Mouse (Mus musculus) neural tube, embryonic 12.5 days (tissue): Measurements from ENCODE around the gene Vmn1r50. TPM values are rescaled to one million over a fixed set of nuclear protein-coding genes. Genes with fewer than 3 reads are reported as not detected.
"Not testable (repeated sequence)": the region's sequence is repeated elsewhere in the genome, so short reads cannot be mapped to it uniquely, and the experiment has no call there.

Source experiments
- ATAC-seq: fragments of 200-750 bp; cut with Nextera tagmentation; 2 replicates; pipeline ENCODE4 v1.8.0; 2017; ENCODE audit warnings: low read depth, mild to moderate bottlenecking, moderate TSS enrichment, moderate library complexity; ENCODE audit not compliant: low FRiP score
- H3K27ac ChIP-seq: fragments of 300-500 bp; sonication (generic); 2 replicates; pipeline ENCODE4 v1.5.1; 2016
- H3K27me3 ChIP-seq: fragments of 300-500 bp; sonication (generic); replicated peaks from 2 replicates; pipeline ENCODE4 v1.6.1; 2016; ENCODE audit warnings: mild to moderate bottlenecking
- H3K36me3 ChIP-seq: fragments of 300-500 bp; sonication (generic); 2 replicates; pipeline ENCODE4 v1.6.1; 2016; ENCODE audit warnings: mild to moderate bottlenecking
- H3K4me1 ChIP-seq: fragments of 300-500 bp; sonication (generic); 2 replicates; pipeline ENCODE4 v1.6.1; 2016
- H3K4me2 ChIP-seq: fragments of 300-500 bp; sonication (generic); replicated peaks from 2 replicates; pipeline ENCODE4 v1.6.1; 2016; ENCODE audit warnings: mild to moderate bottlenecking
- H3K4me3 ChIP-seq: fragments of 300-500 bp; sonication (generic); 2 replicates; pipeline ENCODE4 v1.5.1; 2016
- H3K9ac ChIP-seq: fragments of 300-500 bp; sonication (generic); 2 replicates; pipeline ENCODE4 v1.6.1; 2016; ENCODE audit warnings: mild to moderate bottlenecking
- H3K9me3 ChIP-seq: fragments of 300-500 bp; sonication (generic); 2 replicates; pipeline ENCODE4 v1.6.1; 2016; ENCODE audit warnings: mild to moderate bottlenecking
- WGBS: fragments of 180-500 bp; shearing (Covaris S2); methylation state at CpG from one replicate; pipeline ENCODE4 v1.1.7; 2016; 5-methylcytosine and 5-hydroxymethylcytosine counted together
- polyA plus RNA-seq: library from polyadenylated mRNA; unstranded; fragments of >200 nt; fragmentation: Nextera tagmentation; extraction: Ambion mirVana; gene quantifications from 2 replicates; pipeline ENCODE4 v1.2.1, GENCODE M21; 2016

Gene Vmn1r50
- not detected in 2 replicates for polyA plus RNA-seq

GRCm38 (mm10) chr6:90101130-90101529, at the start of gene Vmn1r50:
Vmn1r50 (plus strand) TSS chr6:90101430.
- H3K36me3 ChIP-seq = no peaks in the 10 kb centered on the region
- H3K4me2 ChIP-seq = no peak within 1 kb of the TSS
- no peaks in the 10 kb centered on the region for H3K27me3 ChIP-seq
- peaks cover 12% of the 10 kb centered on the region; the same call in 1 of the 2 replicates for H3K9me3 ChIP-seq
- H3K27ac ChIP-seq = no peak within 1 kb of the TSS
- no peak within 1 kb of the TSS for H3K9ac ChIP-seq
- H3K4me1 ChIP-seq = no peaks in the 10 kb centered on the region
- 68% methylated on average over 2 of the region's 2 CpGs for WGBS
- ATAC-seq = no peak
- H3K4me3 ChIP-seq = no peak within 1 kb of the TSS

- no peak for ATAC-seq
- H3K9ac ChIP-seq = no peak within 1 kb of the TSS
Observed at GRCm38 (mm10) chr6:90078406-90078805, 22.8 kb upstream of the Vmn1r50 start, which contains the start of gene Vmn1r49. Vmn1r49 (minus strand) TSS chr6:90078506.

GRCm38 (mm10) chr6:90100566-90100965, 664 bp upstream of the Vmn1r50 start:
- Histone ChIP-seq H3K4me3 (no peak overlapping the region), H3K9ac (no peak overlapping the region), H3K4me1 (no peaks in the 10 kb centered on the region), H3K27me3 (no peaks in the 10 kb centered on the region), H3K36me3 (no peaks in the 10 kb centered on the region), H3K9me3 (peaks cover 17% of the 10 kb centered on the region; the same call in 1 of the 2 replicates), H3K4me2 (no peak overlapping the region), H3K27ac (no peak overlapping the region)
- no peak for ATAC-seq
- WGBS = 94% methylated on average over 2 of the region's 2 CpGs

More at GRCm38 (mm10) chr6:90078406-90078805, 22.8 kb upstream of the Vmn1r50 start, which contains the start of gene Vmn1r49:
- Histone ChIP-seq H3K4me3 (no peak within 1 kb of the TSS), H3K4me1 (no peaks in the 10 kb centered on the region), H3K27ac (no peak within 1 kb of the TSS), H3K4me2 (no peak within 1 kb of the TSS), H3K36me3 (no peaks in the 10 kb centered on the region), H3K9me3 (peaks cover 10% of the 10 kb centered on the region; the same call in 1 of the 2 replicates), H3K27me3 (no peaks in the 10 kb centered on the region)
- WGBS = 78% methylated on average over 4 of the region's 4 CpGs

DNA sequence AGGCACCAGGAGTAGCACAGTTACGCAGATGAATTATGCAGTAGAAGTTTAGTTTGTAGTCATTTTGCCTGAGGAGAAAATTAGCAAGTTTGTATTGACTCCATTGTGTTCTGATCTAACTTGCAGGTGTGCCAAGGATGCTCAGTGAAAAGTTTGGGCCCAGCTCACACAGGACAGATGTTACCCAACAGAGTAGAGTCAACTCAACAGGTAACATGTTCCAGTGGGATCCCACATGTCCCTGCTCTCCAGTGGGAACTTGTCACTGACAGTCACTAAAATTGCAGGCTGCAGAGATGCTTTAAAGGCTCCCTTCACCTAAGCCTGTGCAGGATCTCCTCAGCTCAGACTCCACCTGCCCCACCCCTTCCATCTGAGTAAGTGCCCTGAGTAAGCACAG, 21.1 kb downstream of the Vmn1r50 start, which contains the start of gene Vmn1r51:
Vmn1r51 (plus strand) TSS at position 301 of the 400 bp plus-strand sequence.
- not testable (repeated sequence) for H3K4me1 ChIP-seq, H3K9ac ChIP-seq, ATAC-seq, H3K36me3 ChIP-seq, H3K4me2 ChIP-seq, H3K27me3 ChIP-seq, H3K27ac ChIP-seq, H3K9me3 ChIP-seq, H3K4me3 ChIP-seq
- WGBS = 91% methylated on average over 1 of the region's 1 CpGs

Other genes starting within 250 kb of the Vmn1r50 start
- not detected in 2 replicates for gene Vmn1r42, start 225.0 kb upstream of the Vmn1r50 start, polyA plus RNA-seq
- not detected in 2 replicates for gene Vmn1r43, start 225.0 kb upstream of the Vmn1r50 start, polyA plus RNA-seq
- not detected in 2 replicates for gene Vmn1r44, start 217.8 kb upstream of the Vmn1r50 start, polyA plus RNA-seq
- gene Vmn1r45, start 160.8 kb upstream of the Vmn1r50 start, polyA plus RNA-seq = not detected in 2 replicates
- not detected in 2 replicates for gene Vmn1r46, start 132.1 kb upstream of the Vmn1r50 start, polyA plus RNA-seq
- gene Vmn1r47, start 85.3 kb upstream of the Vmn1r50 start, polyA plus RNA-seq = not detected in 2 replicates
- gene Vmn1r48, start 64.6 kb upstream of the Vmn1r50 start, polyA plus RNA-seq = not detected in 2 replicates
- not detected in 2 replicates for gene Vmn1r49, start 22.9 kb upstream of the Vmn1r50 start, polyA plus RNA-seq
- not detected in 2 replicates for gene Vmn1r51, start 21.2 kb downstream of the Vmn1r50 start, polyA plus RNA-seq
- gene Vmn1r52, start 73.4 kb downstream of the Vmn1r50 start, polyA plus RNA-seq = not detected in 2 replicates
- gene V1ra8, start 101.4 kb downstream of the Vmn1r50 start, polyA plus RNA-seq = not detected in 2 replicates
- gene Vmn1r53, start 123.0 kb downstream of the Vmn1r50 start, polyA plus RNA-seq = not detected in 2 replicates
- gene Vmn1r54, start 144.9 kb downstream of the Vmn1r50 start, polyA plus RNA-seq = not detected in 2 replicates
- gene BC048671, start 199.8 kb downstream of the Vmn1r50 start, polyA plus RNA-seq = not detected in 2 replicates
- not detected in 2 replicates for gene Chst13, start 223.8 kb downstream of the Vmn1r50 start, polyA plus RNA-seq
- gene Uroc1, start 231.9 kb downstream of the Vmn1r50 start, polyA plus RNA-seq = not detected in 2 replicates